Mouse (Mus musculus) stomach, embryonic 16.5 days (tissue): Measurements from ENCODE around the gene Bdh2. TPM values are rescaled to one million over a fixed set of nuclear protein-coding genes. Genes with fewer than 3 reads are reported as not detected.

Experiments
- ATAC-seq: fragments of 200-750 bp; cut with Nextera tagmentation; 2 replicates; pipeline ENCODE4 v1.8.0; 2017; ENCODE audit warnings: moderate number of reproducible peaks, moderate TSS enrichment; ENCODE audit not compliant: insufficient read depth, low FRiP score
- H3K27ac ChIP-seq: fragments of 300-500 bp; sonication (generic); 2 replicates; pipeline ENCODE4 v1.5.1; 2014; ENCODE audit warnings: low read length
- H3K27me3 ChIP-seq: fragments of 300-500 bp; sonication (generic); 2 replicates; pipeline ENCODE4 v1.6.1; 2014; ENCODE audit warnings: low read length, control low read depth, mixed read lengths; ENCODE audit not compliant: control insufficient read depth, insufficient read depth
- H3K36me3 ChIP-seq: fragments of 300-500 bp; sonication (generic); 2 replicates; pipeline ENCODE4 v1.6.1; 2014; ENCODE audit warnings: low read length; ENCODE audit not compliant: control insufficient read depth, insufficient read depth
- H3K4me1 ChIP-seq: fragments of 300-500 bp; sonication (generic); 2 replicates; pipeline ENCODE4 v1.6.1; 2014; ENCODE audit warnings: low read length, control low read depth, mixed read lengths; ENCODE audit not compliant: control insufficient read depth, insufficient read depth
- H3K4me2 ChIP-seq: fragments of 300-500 bp; sonication (generic); 2 replicates; pipeline ENCODE4 v1.6.1; 2014; ENCODE audit warnings: low read depth, low read length, mixed read lengths
- H3K4me3 ChIP-seq: fragments of 300-500 bp; sonication (generic); replicated peaks from 2 replicates; pipeline ENCODE4 v1.5.1; 2014; ENCODE audit warnings: mild to moderate bottlenecking, low read length
- H3K9ac ChIP-seq: fragments of 300-500 bp; sonication (generic); 2 replicates; pipeline ENCODE4 v1.6.1; 2014; ENCODE audit warnings: low read length
- H3K9me3 ChIP-seq: fragments of 300-500 bp; sonication (generic); replicated peaks from 2 replicates; pipeline ENCODE4 v1.6.1; 2016; ENCODE audit warnings: low read length, control low read depth; ENCODE audit not compliant: control insufficient read depth
- WGBS: fragments of 180-500 bp; shearing (Covaris S2); extraction: QIAGEN DNeasy Blood & Tissue Kit; methylation state at CpG from one replicate; pipeline ENCODE4 v1.1.7; 2014; 5-methylcytosine and 5-hydroxymethylcytosine counted together
- polyA plus RNA-seq: library from polyadenylated mRNA; unstranded; fragments of >200 nt; fragmentation: Nextera tagmentation; extraction: Ambion mirVana; gene quantifications from 2 replicates; pipeline ENCODE4 v1.2.1, GENCODE M21; 2015

Gene Bdh2
- polyA plus RNA-seq, 1 experiment from 2014 or later = 6.2 TPM

GRCm38 (mm10) chr3:135260233-135260632 lies 20.8 kb upstream of the Bdh2 start:
- H3K27ac ChIP-seq = no peak overlapping the region
- ATAC-seq = no peak
- no peaks in the 10 kb centered on the region for H3K4me1 ChIP-seq
- H3K27me3 ChIP-seq = no peaks in the 10 kb centered on the region
- no peak overlapping the region for H3K4me2 ChIP-seq
- 97% methylated on average over 7 of the region's 7 CpGs for WGBS
- no peaks in the 10 kb centered on the region for H3K9me3 ChIP-seq
- no peak overlapping the region for H3K4me3 ChIP-seq
- H3K9ac ChIP-seq = no peak overlapping the region
- H3K36me3 ChIP-seq = peaks cover 23% of the 10 kb centered on the region

GRCm38 (mm10) chr3:135268616-135269015 lies 12.4 kb upstream of the Bdh2 start:
- Histone ChIP-seq H3K27ac (no peak overlapping the region), H3K9me3 (no peaks in the 10 kb centered on the region), H3K4me3 (no peak overlapping the region), H3K4me1 (no peaks in the 10 kb centered on the region), H3K4me2 (no peak overlapping the region), H3K27me3 (no peaks in the 10 kb centered on the region), H3K9ac (no peak overlapping the region), H3K36me3 (peaks cover 25% of the 10 kb centered on the region; the same call in 1 of the 2 replicates)
- no peak for ATAC-seq
- WGBS = 89% methylated on average over 5 of the region's 5 CpGs

- peaks cover 23% of the 10 kb centered on the region; the same call in 1 of the 2 replicates for H3K36me3 ChIP-seq
- no peaks in the 10 kb centered on the region for H3K4me1 ChIP-seq
- ATAC-seq = no peak
Observed at GRCm38 (mm10) chr3:135269391-135269990, 11.5 kb upstream of the Bdh2 start.

GRCm38 (mm10) chr3:135272627-135273026 lies 8.4 kb upstream of the Bdh2 start:
- H3K9me3 ChIP-seq = no peaks in the 10 kb centered on the region
- no peak overlapping the region for H3K4me2 ChIP-seq
- no peak overlapping the region for H3K9ac ChIP-seq
- H3K4me3 ChIP-seq = no peak overlapping the region
- H3K27ac ChIP-seq = no peak overlapping the region
- H3K36me3 ChIP-seq = peaks cover 20% of the 10 kb centered on the region; the same call in 1 of the 2 replicates
- H3K27me3 ChIP-seq = no peaks in the 10 kb centered on the region
- no peak; the same call in 1 of the 2 replicates for ATAC-seq
- WGBS = 72% methylated on average over 12 of the region's 12 CpGs
- no peaks in the 10 kb centered on the region for H3K4me1 ChIP-seq

More at GRCm38 (mm10) chr3:135269391-135269990, 11.5 kb upstream of the Bdh2 start:
- Histone ChIP-seq H3K27ac (no peak overlapping the region), H3K4me2 (no peak overlapping the region), H3K4me3 (no peak overlapping the region), H3K9me3 (no peaks in the 10 kb centered on the region), H3K9ac (no peak overlapping the region), H3K27me3 (no peaks in the 10 kb centered on the region)
- WGBS = 64% methylated on average over 10 of the region's 10 CpGs

- no peak overlapping the region for H3K4me2 ChIP-seq
- no peak overlapping the region for H3K4me3 ChIP-seq
- no peaks in the 10 kb centered on the region for H3K9me3 ChIP-seq
- no peaks in the 10 kb centered on the region for H3K27me3 ChIP-seq
- no peak for ATAC-seq
- H3K9ac ChIP-seq = no peak overlapping the region
- WGBS = 86% methylated on average over 13 of the region's 13 CpGs
- H3K36me3 ChIP-seq = peaks cover 20% of the 10 kb centered on the region; the same call in 1 of the 2 replicates
- H3K4me1 ChIP-seq = no peaks in the 10 kb centered on the region
- no peak overlapping the region for H3K27ac ChIP-seq
Observed at GRCm38 (mm10) chr3:135273047-135273446, 8.0 kb upstream of the Bdh2 start.

GRCm38 (mm10) chr3:135280160-135280559 lies 861 bp upstream of the Bdh2 start:
- Histone ChIP-seq H3K4me3 (no peak overlapping the region), H3K27me3 (no peaks in the 10 kb centered on the region), H3K36me3 (no peaks in the 10 kb centered on the region), H3K9me3 (no peaks in the 10 kb centered on the region; the same call in 1 of the 2 replicates), H3K4me2 (no peak overlapping the region), H3K4me1 (no peaks in the 10 kb centered on the region), H3K27ac (no peak overlapping the region), H3K9ac (peak overlapping the region; percentile 56; the same call in 1 of the 2 replicates)
- WGBS = 75% methylated on average over 4 of the region's 4 CpGs
- ATAC-seq = no peak

GRCm38 (mm10) chr3:135281701-135282100 lies 680 bp downstream of the Bdh2 start:
- Histone ChIP-seq H3K36me3 (no peaks in the 10 kb centered on the region), H3K27ac (no peak overlapping the region), H3K27me3 (no peaks in the 10 kb centered on the region), H3K4me3 (no peak overlapping the region), H3K9ac (no peak overlapping the region), H3K4me1 (no peaks in the 10 kb centered on the region), H3K9me3 (no peaks in the 10 kb centered on the region; the same call in 1 of the 2 replicates), H3K4me2 (no peak overlapping the region)
- ATAC-seq = no peak
- WGBS = 68% methylated on average over 8 of the region's 8 CpGs

- no peaks in the 10 kb centered on the region for H3K36me3 ChIP-seq
- no peak overlapping the region for H3K27ac ChIP-seq
- 84% methylated on average over 11 of the region's 11 CpGs for WGBS
- no peak overlapping the region for H3K4me3 ChIP-seq
- no peak for ATAC-seq
- H3K9me3 ChIP-seq = no peaks in the 10 kb centered on the region
- H3K4me1 ChIP-seq = no peaks in the 10 kb centered on the region
- no peak overlapping the region for H3K9ac ChIP-seq
- H3K4me2 ChIP-seq = no peak overlapping the region
- no peaks in the 10 kb centered on the region for H3K27me3 ChIP-seq
Observed at GRCm38 (mm10) chr3:135285256-135285655, 4.2 kb downstream of the Bdh2 start.

GRCm38 (mm10) chr3:135285807-135286206 lies 4.8 kb downstream of the Bdh2 start:
- Histone ChIP-seq H3K4me2 (no peak overlapping the region), H3K27me3 (no peaks in the 10 kb centered on the region), H3K9me3 (no peaks in the 10 kb centered on the region), H3K27ac (no peak overlapping the region), H3K4me3 (no peak overlapping the region), H3K36me3 (no peaks in the 10 kb centered on the region), H3K9ac (no peak overlapping the region), H3K4me1 (no peaks in the 10 kb centered on the region)
- ATAC-seq = no peak
- WGBS = 64% methylated on average over 3 of the region's 3 CpGs
